9 mouse cellular contexts compared by ENCODE assay signal in genomic region chr2:145957450-145957849, GRCm38 (mm10). TPM values are rescaled to one million over a fixed set of nuclear protein-coding genes. Genes with fewer than 3 reads are reported as not detected.
DNase-seq lines count a peak whose midpoint lies in the region; ATAC-seq and TF ChIP-seq lines count a peak whose summit lies in the region.
"Had no signal": no experiment of that assay in that cellular context is flagged by ENCODE, and none has a peak within 500 bp of the region (broad histone marks: within the 10 kb centered on the region; RNA-seq: fewer than 3 reads in every experiment).

No protein-coding gene starts in this region.

- no peak for TF ChIP-seq POLR2A in kidney, adult 2 months (IDR thresholded peaks at IDR 0.05; ENCODE audit: low read depth, low read length)

- POLR2A ChIA-PET in Patski (lab: Charles Lee): no interaction called here

- CTCF ChIA-PET in Patski (lab: Charles Lee): interaction anchor here (0.7 to 1.6 kb wide), 8 partner anchors 9 to 517 kb away, joined by 3 to 7 read pairs (median 3); no protein-coding TSS in a partner anchor

- no peaks in the 10 kb centered on the region for H3K27me3 ChIP-seq in kidney, adult 2 months (replicated peaks; ENCODE audit: control insufficient read depth, insufficient read depth, low read length)
- no peaks in the 10 kb centered on the region for H3K27me3 ChIP-seq in Patski
- H3K27me3 ChIP-seq: liver, embryonic 15.5 days had no signal

- H3K27ac ChIP-seq in kidney, adult 2 months (ENCODE audit: insufficient read depth, low read depth, low read length): no peak overlapping the region
- H3K27ac ChIP-seq: liver, embryonic 15.5 days had no signal

- 10% methylated on average over 4 of the region's 4 CpGs for WGBS in kidney, adult 2 months

- TF ChIP-seq CTCF in kidney, adult 2 months (conservative IDR thresholded peaks at IDR 0.05; ENCODE audit: insufficient read depth, insufficient read length, low read depth, low read length): no peak
- peak; percentile 62 for TF ChIP-seq CTCF in Patski (IDR thresholded peaks at IDR 0.05)

- H3K4me1 ChIP-seq in kidney, adult 2 months (ENCODE audit: control insufficient read depth, insufficient read depth, low read length): no peaks in the 10 kb centered on the region
- H3K4me1 ChIP-seq: liver, embryonic 15.5 days had no signal

- no peaks in the 10 kb centered on the region for H3K36me3 ChIP-seq in kidney, adult 2 months (ENCODE audit: control insufficient read depth, insufficient read depth, low read length)
- H3K36me3 ChIP-seq: liver, embryonic 15.5 days had no signal

- in situ Hi-C loops in Patski (cut with MboI; ENCODE audit: low pct_unique_long_range_greater_than_20kb): loop anchor here (10.0 kb wide), 2 partner anchors 257 to 427 kb away; no protein-coding TSS in a partner anchor

- ATAC-seq in Patski: peak; percentile 71

- H3K4me3 ChIP-seq in kidney, adult 2 months (ENCODE audit: insufficient read depth, low read depth, low read length): no peak overlapping the region
- H3K4me3 ChIP-seq: liver, embryonic 15.5 days had no signal

- peak; percentile 21 for DNase-seq in kidney, adult 2 months
- no peak for DNase-seq in kidney, adult 8-10 months
- peak; percentile 49 for DNase-seq in CD4-positive, CD25-positive, alpha-beta regulatory T cell, adult 2 months (ENCODE audit: low read depth, low spot score)
- no peak for DNase-seq in Patski (ENCODE audit: low read depth, low spot score)
- DNase-seq in induced T-regulatory cell, adult 2 months (ENCODE audit: low read depth): peak; percentile 62
- no peak for DNase-seq in urinary bladder, postnatal 36 days (ENCODE audit: low spot score in 2 of 2)
- DNase-seq in gastrocnemius, postnatal 4 days (ENCODE audit: low spot score in 2 of 2): no peak
- no peak for DNase-seq in c-Kit-positive CD71-positive TER-119-positive erythroid progenitor cells, embryonic 14.5 days (ENCODE audit: low spot score)

RNA-seq across cellular contexts. Expression of gene Crnkl1, which starts 22.6 kb away (rescaled TPM):
- 5.9 and 8.8 TPM in 2 replicates for polyA plus RNA-seq in kidney, adult 2 months (2012; rRNA removed)
- polyA plus RNA-seq in Patski (2021): 26.1 TPM
- total RNA-seq in gastrocnemius, postnatal 4 days (2021): 10 to 100 TPM; 17.8 to 20.4 TPM

RNA-seq across cellular contexts. Expression of gene Cfap61, which starts 22.9 kb away (rescaled TPM):
- 0.29 and 0.38 TPM in 2 replicates for polyA plus RNA-seq in kidney, adult 2 months (2012; rRNA removed)
- polyA plus RNA-seq in Patski (2021): 0.64 TPM
- not detected for total RNA-seq in gastrocnemius, postnatal 4 days (2021)
- polyA plus RNA-seq: liver, embryonic 15.5 days had no signal

RNA-seq across cellular contexts. Expression of gene Naa20, which starts 55.6 kb away (rescaled TPM):
- polyA plus RNA-seq in kidney, adult 2 months (2012; rRNA removed): 33.9 and 43.7 TPM in 2 replicates
- polyA plus RNA-seq in Patski (2021): 85.8 TPM
- 10 to 100 TPM; 65.0 to 72.0 TPM for total RNA-seq in gastrocnemius, postnatal 4 days (2021)

Comparison
In these comparisons a context has a peak if more than half of its experiments do, and no peak if none do; other contexts are left out.
1. DNase-seq: peak in kidney, adult 2 months (single experiment), CD4-positive, CD25-positive, alpha-beta regulatory T cell, adult 2 months (single experiment) and induced T-regulatory cell, adult 2 months (single experiment); none in kidney, adult 8-10 months (0 of 2), Patski (single experiment), urinary bladder, postnatal 36 days (0 of 2), gastrocnemius, postnatal 4 days (0 of 2) and c-Kit-positive CD71-positive TER-119-positive erythroid progenitor cells, embryonic 14.5 days (single experiment).